Mouse (Mus musculus) forebrain, embryonic 15.5 days (tissue): ENCODE measurements around the gene Crip2. TPM values are rescaled to one million over a fixed set of nuclear protein-coding genes. Genes with fewer than 3 reads are reported as not detected.

Experiments used
- ATAC-seq: fragments of 200-750 bp; cut with Nextera tagmentation; replicated peaks from 2 replicates; pipeline ENCODE4 v1.8.0; 2017; ENCODE audit warnings: mild to moderate bottlenecking, moderate TSS enrichment, moderate library complexity
- H3K27ac ChIP-seq: fragments of 300-500 bp; sonication (generic); replicated peaks from 2 replicates; pipeline ENCODE4 v1.5.1; 2015; ENCODE audit warnings: mild to moderate bottlenecking, inconsistent platforms
- H3K27me3 ChIP-seq: fragments of 300-500 bp; sonication (generic); 2 replicates; pipeline ENCODE4 v1.6.1; 2015; ENCODE audit warnings: inconsistent platforms
- H3K36me3 ChIP-seq: fragments of 300-500 bp; sonication (generic); 2 replicates; pipeline ENCODE4 v1.6.1; 2015; ENCODE audit warnings: mild to moderate bottlenecking, inconsistent platforms
- H3K4me1 ChIP-seq: fragments of 300-500 bp; sonication (generic); 2 replicates; pipeline ENCODE4 v1.6.1; 2015; ENCODE audit warnings: inconsistent platforms
- H3K4me2 ChIP-seq: fragments of 300-500 bp; sonication (generic); replicated peaks from 2 replicates; pipeline ENCODE4 v1.6.1; 2015; ENCODE audit warnings: mild to moderate bottlenecking, inconsistent platforms
- H3K4me3 ChIP-seq: fragments of 300-500 bp; sonication (generic); 2 replicates; pipeline ENCODE4 v1.5.1; 2015; ENCODE audit warnings: mild to moderate bottlenecking, inconsistent platforms
- H3K9ac ChIP-seq: fragments of 300-500 bp; sonication (generic); replicated peaks from 2 replicates; pipeline ENCODE4 v1.6.1; 2015; ENCODE audit warnings: mild to moderate bottlenecking, inconsistent platforms
- H3K9me3 ChIP-seq: fragments of 300-500 bp; sonication (generic); 2 replicates; pipeline ENCODE4 v1.6.1; 2016; ENCODE audit warnings: inconsistent platforms
- WGBS: fragments of 180-500 bp; shearing (Covaris S2); methylation state at CpG from one replicate; pipeline ENCODE4 v1.1.7; 2015; ENCODE audit warnings: mixed read lengths; 5-methylcytosine and 5-hydroxymethylcytosine counted together
- polyA plus RNA-seq: library from polyadenylated mRNA; unstranded; fragments of >200 nt; fragmentation: Nextera tagmentation; extraction: Ambion mirVana; gene quantifications from 2 replicates; pipeline ENCODE4 v1.2.1, GENCODE M21; 2015

Gene Crip2
- polyA plus RNA-seq, 1 experiment from 2014 or later, result 414 TPM

DNA sequence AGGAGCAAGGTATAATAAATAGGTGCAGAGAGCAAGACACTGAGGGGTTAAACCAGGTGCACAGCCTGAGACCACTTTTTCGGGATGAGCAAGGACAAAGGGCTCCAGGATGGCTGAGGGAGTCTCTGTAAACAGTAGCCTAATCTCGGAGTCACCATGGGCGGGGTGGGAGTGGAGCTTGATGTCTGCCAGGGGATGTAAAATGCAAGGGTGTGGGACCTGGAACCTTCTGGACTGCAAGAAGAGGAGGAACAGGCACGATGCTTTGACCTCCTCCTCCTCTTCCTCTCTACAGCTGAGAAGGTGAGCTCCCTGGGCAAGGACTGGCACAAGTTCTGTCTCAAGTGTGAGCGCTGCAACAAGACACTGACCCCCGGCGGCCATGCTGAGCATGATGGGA, 3.1 kb downstream of the Crip2 start:
- H3K9me3 ChIP-seq, result no peaks in the 10 kb centered on the region
- peak overlapping the region; percentile 51 for H3K9ac ChIP-seq
- no peaks in the 10 kb centered on the region for H3K27me3 ChIP-seq
- peak overlapping the region; percentile 70 for H3K4me3 ChIP-seq
- no peak overlapping the region for H3K27ac ChIP-seq
- no peak for ATAC-seq
- H3K36me3 ChIP-seq, result peaks cover 18% of the 10 kb centered on the region
- H3K4me1 ChIP-seq, result peaks cover 51% of the 10 kb centered on the region
- 64% methylated on average over 7 of the region's 7 CpGs for WGBS
- H3K4me2 ChIP-seq, result peak overlapping the region; percentile 62

DNA sequence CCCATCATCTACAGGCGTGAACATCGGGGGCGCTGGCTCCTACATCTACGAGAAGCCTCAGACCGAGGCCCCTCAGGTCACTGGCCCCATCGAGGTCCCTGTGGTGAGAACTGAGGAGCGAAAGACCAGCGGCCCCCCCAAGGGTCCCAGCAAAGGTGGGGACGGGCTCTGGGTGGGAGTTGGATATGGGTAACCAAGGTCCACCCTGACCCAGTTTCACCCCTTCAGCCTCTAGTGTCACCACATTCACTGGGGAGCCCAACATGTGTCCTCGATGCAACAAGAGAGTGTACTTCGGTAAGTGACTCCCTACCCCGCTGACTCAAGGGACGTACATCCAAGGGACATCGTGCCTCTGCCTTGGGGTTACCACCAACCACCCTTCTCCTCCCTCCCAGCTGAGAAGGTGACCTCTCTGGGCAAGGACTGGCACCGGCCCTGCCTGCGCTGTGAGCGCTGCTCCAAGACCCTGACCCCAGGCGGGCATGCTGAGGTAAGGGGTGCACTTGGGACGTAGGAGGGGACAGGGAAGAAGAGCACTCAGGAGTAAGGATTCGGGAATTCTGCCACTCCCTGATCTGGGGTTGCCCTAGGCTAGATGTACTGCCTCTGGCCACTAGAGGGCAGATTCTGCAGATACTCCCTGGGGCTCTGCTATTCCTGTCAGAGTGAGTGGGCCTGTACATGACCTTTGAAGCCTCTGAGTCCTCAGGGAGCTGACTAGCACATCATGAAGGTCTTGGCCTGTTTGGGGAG, 4.1 kb downstream of the Crip2 start:
- H3K4me3 ChIP-seq, result no peak overlapping the region

DNA sequence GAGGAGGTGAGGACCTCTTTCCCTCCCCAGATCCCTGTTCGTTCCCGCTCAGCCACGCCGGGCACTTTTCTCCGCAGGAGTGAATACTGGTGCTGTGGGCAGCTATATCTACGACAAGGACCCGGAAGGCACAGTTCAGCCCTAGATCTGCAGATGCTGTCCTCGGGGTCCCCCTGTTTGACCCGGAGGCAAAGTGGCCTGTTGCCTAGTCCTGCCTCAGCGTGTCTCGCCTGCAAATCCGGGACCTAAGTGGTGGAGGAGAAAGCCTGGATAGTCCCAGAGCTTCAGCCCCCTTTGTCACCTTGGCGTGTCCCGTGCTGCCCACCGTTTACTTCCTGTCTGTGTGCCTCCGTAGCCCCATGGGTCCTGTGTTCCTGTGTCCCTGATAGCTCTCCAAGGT, 4.8 kb downstream of the Crip2 start:
- Histone ChIP-seq H3K4me3 (no peak overlapping the region), H3K9ac (no peak overlapping the region), H3K4me1 (peaks cover 37% of the 10 kb centered on the region), H3K9me3 (no peaks in the 10 kb centered on the region), H3K36me3 (peaks cover 18% of the 10 kb centered on the region), H3K27me3 (no peaks in the 10 kb centered on the region), H3K27ac (no peak overlapping the region), H3K4me2 (no peak overlapping the region)
- 94% methylated on average over 16 of the region's 16 CpGs for WGBS
- ATAC-seq, result no peak

More for the DNA sequence above, 4.1 kb downstream of the Crip2 start:
- H3K4me2 ChIP-seq, result no peak overlapping the region
- no peak for ATAC-seq
- H3K36me3 ChIP-seq, result peaks cover 18% of the 10 kb centered on the region
- H3K27me3 ChIP-seq, result no peaks in the 10 kb centered on the region
- no peak overlapping the region for H3K27ac ChIP-seq
- no peak overlapping the region for H3K9ac ChIP-seq
- no peaks in the 10 kb centered on the region for H3K9me3 ChIP-seq
- H3K4me1 ChIP-seq, result peaks cover 44% of the 10 kb centered on the region
- 83% methylated on average over 20 of the region's 20 CpGs for WGBS

DNA sequence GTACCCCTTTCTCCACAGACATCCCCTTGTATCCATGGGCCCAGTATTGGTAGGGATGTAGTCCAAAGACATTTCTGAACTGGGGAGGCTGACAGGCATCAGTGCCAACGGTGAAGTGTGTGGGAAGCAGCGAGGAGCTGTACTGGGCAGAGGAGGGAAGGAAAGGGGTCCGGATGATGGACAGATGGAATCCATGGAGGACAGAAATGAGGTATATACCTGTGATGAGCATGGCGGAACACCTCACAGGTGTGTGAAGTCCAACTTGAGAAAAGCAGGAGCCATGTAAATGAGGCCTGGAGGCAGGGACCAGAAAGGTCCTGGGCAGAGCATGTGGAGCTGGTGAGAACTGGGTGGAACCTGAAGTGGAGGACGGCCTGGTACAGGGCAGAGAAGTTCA, 5.6 kb downstream of the Crip2 start:
- Histone ChIP-seq H3K27ac (no peak overlapping the region), H3K9me3 (no peaks in the 10 kb centered on the region), H3K4me1 (peaks cover 36% of the 10 kb centered on the region), H3K36me3 (peaks cover 18% of the 10 kb centered on the region), H3K4me2 (no peak overlapping the region), H3K4me3 (no peak overlapping the region), H3K9ac (no peak overlapping the region), H3K27me3 (0 out of 2 replicates have a peak, but pooled peaks cover 3% of the 10 kb centered on the region)
- ATAC-seq, result no peak
- WGBS, result 89% methylated on average over 5 of the region's 5 CpGs

DNA sequence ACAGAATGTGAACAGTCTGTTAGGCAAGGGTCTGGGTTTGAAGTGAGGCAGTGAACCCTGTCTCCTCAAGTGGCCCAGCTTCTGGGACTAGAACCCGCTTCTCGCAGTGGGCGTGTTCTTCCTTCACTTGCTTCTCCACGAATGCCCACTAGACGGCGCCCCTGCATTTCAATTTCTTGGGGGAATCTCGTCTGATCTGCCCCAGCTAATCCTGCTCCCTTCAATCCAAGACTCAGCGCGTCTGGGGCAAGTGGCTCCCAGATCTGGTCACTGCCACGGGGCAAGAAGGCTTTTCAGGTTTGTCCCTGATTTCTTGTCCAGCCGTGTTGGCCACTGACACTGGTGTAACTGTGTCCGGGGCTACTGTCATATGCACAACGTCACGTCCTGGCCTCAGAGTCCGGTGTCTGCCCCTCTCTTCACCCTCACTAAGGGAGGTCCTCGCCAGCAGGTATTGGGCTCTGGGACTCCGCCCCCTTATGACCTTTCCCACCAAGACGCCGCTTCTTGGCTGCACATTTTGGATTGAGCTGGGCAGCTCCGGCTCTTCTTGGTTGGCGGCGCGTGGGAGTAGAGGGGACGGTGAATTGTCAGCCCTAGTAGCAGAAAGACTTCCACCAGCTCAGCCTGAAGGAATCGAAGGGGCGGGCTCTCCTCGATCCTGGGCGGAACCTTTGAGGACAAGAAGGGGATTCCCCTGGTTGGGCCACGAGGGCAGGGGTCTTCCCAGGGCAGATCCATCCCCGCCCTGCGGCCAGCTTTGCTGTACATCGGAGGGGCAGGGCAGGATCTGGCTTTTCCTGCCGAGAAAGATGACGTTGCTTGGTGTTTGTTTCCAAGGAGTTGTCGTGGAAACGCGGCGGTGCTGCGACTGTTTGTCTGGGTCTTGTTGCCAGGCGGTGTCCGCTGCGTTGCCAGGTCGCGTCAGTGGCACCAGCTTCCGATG, 6.3 kb downstream of the Crip2 start, which contains the start of gene Crip1:
Gene Crip1 (plus strand): TSS at position 205 of the 946 bp plus-strand sequence.
- Histone ChIP-seq H3K9me3 (no peaks in the 10 kb centered on the region), H3K4me1 (peaks cover 29% of the 10 kb centered on the region), H3K36me3 (peaks cover 18% of the 10 kb centered on the region), H3K4me2 (peak within 1 kb of the TSS; percentile 11; the same call in 1 of the 2 replicates), H3K27me3 (peaks cover 5% of the 10 kb centered on the region; the same call in 1 of the 2 replicates), H3K27ac (peak within 1 kb of the TSS; percentile 22; the same call in 1 of the 2 replicates), H3K4me3 (no peak within 1 kb of the TSS), H3K9ac (no peak within 1 kb of the TSS)
- whole genome bisulfite sequencing, result 10% methylated on average over 45 of the region's 45 CpGs
- no peak for ATAC-seq

DNA sequence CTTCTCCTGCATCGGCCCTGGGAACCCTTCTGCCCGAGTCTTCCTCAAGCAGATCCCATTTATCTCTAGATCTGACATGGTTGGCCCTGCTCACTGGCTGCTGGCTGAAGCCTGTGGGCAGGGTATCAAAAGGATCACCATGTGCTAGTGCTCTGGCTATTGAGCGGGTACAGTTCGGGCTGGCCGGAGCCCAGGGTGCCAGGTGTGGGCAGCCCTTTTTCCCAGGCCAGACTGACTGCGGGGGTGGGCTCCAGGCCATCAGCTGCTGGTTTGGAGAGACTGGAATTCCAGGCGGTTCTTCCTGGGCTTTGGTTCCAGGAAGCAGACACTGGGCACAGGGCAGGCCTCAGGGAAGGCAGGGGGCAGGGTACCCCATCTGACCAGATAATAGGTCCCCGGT, 7.4 kb downstream of the Crip2 start:
- Histone ChIP-seq H3K4me2 (no peak overlapping the region), H3K9me3 (no peaks in the 10 kb centered on the region), H3K27me3 (peaks cover 5% of the 10 kb centered on the region; the same call in 1 of the 2 replicates), H3K27ac (no peak overlapping the region), H3K4me1 (peaks cover 28% of the 10 kb centered on the region), H3K4me3 (no peak overlapping the region), H3K9ac (no peak overlapping the region), H3K36me3 (peaks cover 18% of the 10 kb centered on the region)
- 89% methylated on average over 8 of the region's 8 CpGs for WGBS
- ATAC-seq, result no peak

DNA sequence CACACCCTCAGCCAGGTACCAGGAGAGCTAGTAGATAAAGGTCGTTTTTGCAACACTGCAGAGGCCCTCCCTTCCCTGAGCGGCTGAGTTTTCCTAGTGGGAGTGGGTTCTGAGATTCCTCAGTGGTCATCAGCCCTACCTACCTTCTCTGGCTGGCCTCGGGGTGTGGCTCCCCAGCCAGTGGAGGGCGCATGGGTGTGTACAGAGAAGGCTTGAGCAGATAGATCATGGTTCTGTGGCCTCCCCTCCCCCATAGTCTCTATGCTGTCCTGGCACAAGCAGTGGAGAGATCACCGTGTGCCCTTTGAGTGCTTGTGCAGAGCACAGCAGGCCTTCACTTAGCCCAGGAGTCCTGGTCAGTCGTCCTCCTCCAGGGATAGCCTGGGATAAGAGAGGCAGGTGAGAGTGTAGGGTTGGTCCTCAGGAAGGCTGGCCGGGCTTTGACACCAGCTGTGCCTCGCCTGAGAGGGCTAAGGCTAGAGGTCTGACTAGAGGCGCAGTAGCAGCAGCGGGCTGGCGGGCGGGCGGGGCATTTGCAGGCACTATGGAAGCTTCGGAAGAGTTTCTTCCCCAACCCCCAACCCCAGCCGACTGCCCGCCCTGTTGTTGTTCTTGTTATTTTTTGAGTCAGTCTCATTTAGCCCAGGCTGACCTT, 8.5 kb downstream of the Crip2 start:
- Histone ChIP-seq H3K27ac (no peak overlapping the region), H3K36me3 (peaks cover 16% of the 10 kb centered on the region), H3K4me3 (no peak overlapping the region), H3K4me1 (peaks cover 18% of the 10 kb centered on the region), H3K9ac (no peak overlapping the region), H3K9me3 (no peaks in the 10 kb centered on the region), H3K4me2 (no peak overlapping the region), H3K27me3 (peaks cover 5% of the 10 kb centered on the region; the same call in 1 of the 2 replicates)
- 37% methylated on average over 16 of the region's 16 CpGs for WGBS
- ATAC-seq, result no peak

DNA sequence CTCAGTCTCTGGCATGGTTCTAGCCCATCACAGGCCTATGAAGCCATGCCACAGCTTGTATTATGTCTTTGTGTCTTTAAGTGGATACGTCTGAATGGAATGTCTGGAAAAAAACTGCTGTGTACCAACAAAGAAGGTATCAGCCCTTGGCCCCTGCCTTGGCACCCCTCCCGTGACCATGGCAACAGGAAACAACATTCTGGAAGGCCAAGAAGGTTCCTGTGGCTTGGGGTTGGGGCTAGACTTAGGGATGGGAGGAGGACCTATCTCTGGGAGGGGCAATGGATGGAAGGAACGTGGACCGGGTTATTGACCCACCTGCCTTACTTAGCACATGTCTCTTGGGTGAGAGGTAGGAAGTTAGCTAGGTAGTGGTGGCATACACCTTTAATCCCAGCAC, 9.3 kb downstream of the Crip2 start:
- no peak overlapping the region for H3K9ac ChIP-seq
- H3K36me3 ChIP-seq, result peaks cover 10% of the 10 kb centered on the region; the same call in 1 of the 2 replicates
- WGBS, result 48% methylated on average over 4 of the region's 4 CpGs
- H3K4me1 ChIP-seq, result peaks cover 16% of the 10 kb centered on the region
- no peak for ATAC-seq
- H3K27ac ChIP-seq, result no peak overlapping the region
- H3K4me2 ChIP-seq, result no peak overlapping the region
- H3K27me3 ChIP-seq, result peaks cover 5% of the 10 kb centered on the region; the same call in 1 of the 2 replicates
- H3K4me3 ChIP-seq, result no peak overlapping the region
- H3K9me3 ChIP-seq, result no peaks in the 10 kb centered on the region

DNA sequence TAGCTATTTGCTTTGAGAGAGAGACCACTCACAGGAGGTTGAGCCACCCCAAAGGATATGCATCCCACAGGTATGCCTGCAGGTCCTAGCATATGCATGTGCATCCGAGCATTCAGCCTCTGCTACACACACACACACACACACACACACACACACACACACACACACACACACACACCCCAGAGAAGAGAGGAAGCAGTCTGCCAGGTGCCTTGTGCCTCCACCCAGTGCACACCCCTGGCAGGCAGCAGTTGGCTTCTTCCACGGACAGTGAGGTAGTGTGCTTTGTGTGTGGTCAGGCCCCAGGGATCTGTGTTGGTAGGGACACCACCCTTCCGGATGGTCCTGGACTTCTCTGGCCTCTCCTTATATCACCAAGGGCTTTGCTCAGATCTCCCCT, 9.9 kb downstream of the Crip2 start:
- Histone ChIP-seq H3K27me3 (peaks cover 5% of the 10 kb centered on the region; the same call in 1 of the 2 replicates), H3K36me3 (peaks cover 4% of the 10 kb centered on the region; the same call in 1 of the 2 replicates)

DNA sequence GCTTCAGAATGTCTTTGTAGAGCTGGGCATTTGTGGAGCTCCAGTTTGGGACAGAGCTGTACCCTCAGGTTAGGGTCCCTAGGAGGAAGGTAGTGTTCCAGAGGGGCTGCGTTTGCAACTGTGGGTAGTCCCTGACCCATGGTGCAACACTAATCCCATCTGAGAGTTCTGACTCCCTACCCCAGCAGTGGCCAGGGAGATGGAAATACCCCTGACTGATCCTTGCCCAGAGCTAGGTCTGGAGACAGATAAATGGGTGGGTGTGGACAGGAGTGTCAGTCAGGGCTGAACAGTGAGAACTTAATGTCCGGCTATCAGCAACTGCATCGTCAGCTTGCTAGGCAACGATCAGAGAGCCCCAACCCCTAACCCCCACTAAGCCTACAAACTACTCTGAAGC, 10.6 kb downstream of the Crip2 start:
- peaks cover 5% of the 10 kb centered on the region; the same call in 1 of the 2 replicates for H3K27me3 ChIP-seq
- no peak overlapping the region for H3K9ac ChIP-seq
- ATAC-seq, result no peak
- WGBS, result 91% methylated on average over 4 of the region's 4 CpGs
- no peak overlapping the region for H3K27ac ChIP-seq
- H3K4me2 ChIP-seq, result no peak overlapping the region
- H3K4me1 ChIP-seq, result peaks cover 25% of the 10 kb centered on the region
- H3K36me3 ChIP-seq, result no peaks in the 10 kb centered on the region
- H3K9me3 ChIP-seq, result no peaks in the 10 kb centered on the region
- H3K4me3 ChIP-seq, result no peak overlapping the region

More for the DNA sequence above, 9.9 kb downstream of the Crip2 start:
- H3K27ac ChIP-seq, result no peak overlapping the region
- H3K9me3 ChIP-seq, result no peaks in the 10 kb centered on the region
- 80% methylated on average over 3 of the region's 3 CpGs for WGBS
- H3K4me3 ChIP-seq, result no peak overlapping the region
- H3K9ac ChIP-seq, result no peak overlapping the region
- H3K4me1 ChIP-seq, result peaks cover 18% of the 10 kb centered on the region
- H3K4me2 ChIP-seq, result no peak overlapping the region
- ATAC-seq, result no peak

DNA sequence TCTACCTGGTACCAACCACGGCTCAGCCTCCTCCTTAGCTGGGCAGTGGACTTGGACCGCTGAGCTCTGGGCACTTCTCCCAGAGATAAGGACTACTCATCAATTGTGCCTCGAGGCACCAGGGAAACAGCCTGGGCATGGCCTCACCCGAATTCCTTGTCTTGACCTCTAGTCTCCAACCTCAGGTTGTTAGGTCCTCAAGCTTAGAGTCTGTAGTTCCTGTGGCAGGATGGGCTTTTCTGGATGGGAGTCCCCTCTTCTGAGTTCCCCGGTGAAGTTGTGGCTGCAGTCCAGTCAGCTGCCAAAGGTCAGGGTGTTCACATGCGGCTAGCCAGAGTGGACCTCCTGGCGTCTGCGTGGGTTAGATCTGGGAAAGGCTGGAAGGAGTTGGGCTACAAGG, 11.0 kb downstream of the Crip2 start:
- H3K4me2 ChIP-seq, result 0 out of 2 replicates have a peak overlapping the region, but pooled peaks have one; percentile 78
- no peak overlapping the region for H3K9ac ChIP-seq

More for the DNA sequence above, 11.0 kb downstream of the Crip2 start:
- WGBS, result 85% methylated on average over 8 of the region's 8 CpGs
- Histone ChIP-seq H3K4me3 (no peak overlapping the region), H3K27me3 (peaks cover 5% of the 10 kb centered on the region; the same call in 1 of the 2 replicates), H3K27ac (no peak overlapping the region), H3K4me1 (peaks cover 26% of the 10 kb centered on the region), H3K36me3 (no peaks in the 10 kb centered on the region), H3K9me3 (no peaks in the 10 kb centered on the region)
- no peak for ATAC-seq
